Mouse (Mus musculus): Measurements from ENCODE around the gene Olfr1357. TPM values are rescaled to one million over a fixed set of nuclear protein-coding genes. Genes with fewer than 3 reads are reported as not detected.

Gene Olfr1357
- total and polyA plus RNA-seq, 2 experiments from 2014 or later = not detected

DNA sequence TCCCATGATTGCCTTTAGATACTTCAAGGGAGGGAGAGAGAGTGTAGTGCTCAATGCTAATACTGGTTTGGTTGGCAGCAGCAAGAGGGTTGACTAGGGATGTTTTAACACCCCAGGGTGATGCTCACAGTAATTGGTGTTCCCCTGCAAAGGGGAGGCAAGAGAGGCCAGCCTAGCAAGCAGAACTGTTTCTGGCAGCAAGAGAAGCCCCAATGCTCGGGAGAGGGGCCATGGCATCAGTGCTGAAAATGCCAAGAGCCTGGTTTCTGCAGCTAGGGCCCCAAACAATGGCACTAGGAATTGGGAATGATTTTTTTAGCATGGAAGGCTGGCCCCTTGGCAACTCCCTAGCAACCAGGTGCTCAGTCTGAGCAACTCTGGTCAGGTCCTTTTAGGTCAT, 32.9 kb downstream of the Olfr1357 start:
- H3K9ac ChIP-seq (replicated peaks; ENCODE audit: low read length) = no peak overlapping the region
- DNase-seq (ENCODE audit: low spot score) = no peak
- H3K4me3 ChIP-seq (ENCODE audit: low read length) = no peak overlapping the region
- 79% methylated on average over 1 of the region's 1 CpGs for WGBS
- H3K4me2 ChIP-seq (ENCODE audit: low read depth, low read length) = no peak overlapping the region
- peaks cover 43% of the 10 kb centered on the region for H3K36me3 ChIP-seq (ENCODE audit: insufficient read depth, low read length)
- no peaks in the 10 kb centered on the region for H3K9me3 ChIP-seq (ENCODE audit: low read length)
- H3K4me1 ChIP-seq (ENCODE audit: insufficient read depth, low read length) = no peaks in the 10 kb centered on the region
- no peaks in the 10 kb centered on the region for H3K27me3 ChIP-seq (ENCODE audit: insufficient read depth, low read length)
- TF ChIP-seq CTCF (IDR thresholded peaks at IDR 0.05; ENCODE audit: low read depth) = no peak
- ATAC-seq = no peak
- H3K27ac ChIP-seq = no peak overlapping the region

DNA sequence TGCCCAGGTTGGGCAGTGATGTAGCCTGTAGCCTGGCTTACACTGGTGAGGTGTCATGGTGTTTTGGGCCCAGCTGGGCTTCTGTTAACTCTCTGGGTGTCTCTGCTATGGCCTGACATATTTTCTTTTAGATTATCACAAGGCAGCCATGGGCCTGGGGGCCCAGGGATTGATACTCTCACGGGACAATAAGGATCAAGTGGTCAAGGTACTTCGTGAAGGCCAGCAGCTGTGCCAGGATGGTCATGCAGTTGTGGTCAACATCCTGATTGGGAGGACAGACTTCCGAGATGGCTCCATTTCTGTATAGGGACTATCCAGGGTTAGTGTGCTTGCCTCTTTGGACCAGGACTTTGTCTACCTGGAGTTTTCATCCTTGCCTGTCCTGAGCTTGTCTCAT, 33.9 kb downstream of the Olfr1357 start:
- ATAC-seq (no peak), DNase-seq (ENCODE audit: low spot score) (no peak)
- no peak for TF ChIP-seq CTCF (IDR thresholded peaks at IDR 0.05; ENCODE audit: low read depth)
- H3K9ac ChIP-seq (replicated peaks; ENCODE audit: low read length) = no peak overlapping the region
- WGBS = 74% methylated on average over 3 of the region's 3 CpGs
- H3K4me1 ChIP-seq (ENCODE audit: insufficient read depth, low read length) = no peaks in the 10 kb centered on the region
- peaks cover 52% of the 10 kb centered on the region for H3K36me3 ChIP-seq (ENCODE audit: insufficient read depth, low read length)
- no peak overlapping the region for H3K4me2 ChIP-seq (ENCODE audit: low read depth, low read length)
- no peaks in the 10 kb centered on the region for H3K27me3 ChIP-seq (ENCODE audit: insufficient read depth, low read length)
- H3K9me3 ChIP-seq (ENCODE audit: low read length) = no peaks in the 10 kb centered on the region
- H3K4me3 ChIP-seq (ENCODE audit: low read length) = no peak overlapping the region
- no peak overlapping the region for H3K27ac ChIP-seq

DNA sequence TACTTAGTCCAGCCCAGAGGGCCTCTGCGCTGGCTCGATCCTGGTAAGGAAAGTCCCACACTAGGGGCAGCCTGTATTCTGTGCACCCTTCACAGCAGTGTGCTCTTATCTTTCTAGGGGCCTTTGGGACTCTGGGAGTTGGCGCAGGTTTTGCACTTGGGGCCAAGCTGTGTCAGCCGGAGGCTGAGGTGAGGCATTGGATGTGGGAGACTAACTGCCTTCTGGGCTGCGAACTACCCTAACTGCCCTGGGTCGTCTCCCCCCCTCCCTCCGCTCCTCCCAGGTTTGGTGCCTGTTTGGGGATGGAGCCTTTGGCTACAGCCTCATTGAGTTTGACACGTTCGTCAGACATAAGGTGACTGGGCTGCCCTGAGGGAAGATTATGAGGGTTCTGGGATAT, 34.5 kb downstream of the Olfr1357 start:
- Histone ChIP-seq H3K27ac (no peak overlapping the region), H3K4me2 (ENCODE audit: low read depth, low read length) (no peak overlapping the region), H3K4me1 (ENCODE audit: insufficient read depth, low read length) (no peaks in the 10 kb centered on the region), H3K9ac (replicated peaks; ENCODE audit: low read length) (no peak overlapping the region), H3K4me3 (ENCODE audit: low read length) (no peak overlapping the region), H3K36me3 (ENCODE audit: insufficient read depth, low read length) (peaks cover 55% of the 10 kb centered on the region), H3K27me3 (ENCODE audit: insufficient read depth, low read length) (no peaks in the 10 kb centered on the region), H3K9me3 (ENCODE audit: low read length) (no peaks in the 10 kb centered on the region)
- DNase-seq (ENCODE audit: low spot score) = no peak
- WGBS = 77% methylated on average over 9 of the region's 9 CpGs
- no peak for TF ChIP-seq CTCF (IDR thresholded peaks at IDR 0.05; ENCODE audit: low read depth)
- ATAC-seq = no peak

DNA sequence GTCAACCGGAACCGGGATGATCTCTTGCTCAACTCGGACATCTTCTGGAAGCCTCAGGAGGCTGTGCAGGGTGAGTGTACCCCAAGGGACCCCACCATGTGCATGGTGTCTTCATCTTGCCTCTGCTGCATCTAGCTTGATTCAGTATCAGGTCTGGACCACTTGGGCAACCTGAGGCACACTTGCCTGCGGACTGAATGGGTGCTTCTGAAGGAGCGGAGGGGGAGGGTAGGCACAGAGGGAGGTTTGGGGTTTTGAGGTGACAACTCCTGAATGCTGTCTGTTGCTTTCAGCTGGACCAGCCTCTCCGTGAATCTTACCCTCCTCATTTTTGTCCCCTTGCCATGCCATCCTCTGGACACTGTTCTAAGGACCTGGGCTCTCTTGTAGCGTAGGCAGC, 36.8 kb downstream of the Olfr1357 start:
- Histone ChIP-seq H3K9me3 (ENCODE audit: low read length) (no peaks in the 10 kb centered on the region), H3K27me3 (ENCODE audit: insufficient read depth, low read length) (no peaks in the 10 kb centered on the region), H3K4me2 (ENCODE audit: low read depth, low read length) (no peak overlapping the region), H3K9ac (replicated peaks; ENCODE audit: low read length) (no peak overlapping the region), H3K4me3 (ENCODE audit: low read length) (no peak overlapping the region), H3K4me1 (ENCODE audit: insufficient read depth, low read length) (peaks cover under 1% of the 10 kb centered on the region; the same call in 1 of the 2 replicates), H3K36me3 (ENCODE audit: insufficient read depth, low read length) (peaks cover 55% of the 10 kb centered on the region), H3K27ac (no peak overlapping the region)
- no peak for DNase-seq (ENCODE audit: low spot score)
- ATAC-seq = no peak
- WGBS = 90% methylated on average over 7 of the region's 7 CpGs
- TF ChIP-seq CTCF (IDR thresholded peaks at IDR 0.05; ENCODE audit: low read depth) = no peak

DNA sequence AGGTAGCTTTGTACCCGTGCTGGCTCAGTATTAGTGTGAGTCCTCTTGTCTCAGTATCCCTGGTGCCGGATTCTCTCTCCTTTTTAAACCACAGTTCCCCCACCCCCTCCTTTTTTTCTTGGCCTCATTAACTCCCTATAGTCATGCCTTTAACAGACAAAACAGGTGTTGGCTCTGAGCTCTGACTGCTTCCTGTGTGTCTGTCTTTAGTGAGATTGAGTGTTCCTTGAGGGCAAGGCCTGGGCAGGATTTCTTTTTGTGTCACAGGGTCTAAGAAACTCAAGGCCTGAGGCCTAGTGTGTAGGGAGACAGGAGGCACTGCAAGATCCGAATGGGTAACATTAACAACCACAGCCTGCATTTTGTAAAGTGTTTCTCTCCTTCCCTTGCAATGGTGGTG, 39.7 kb downstream of the Olfr1357 start:
- H3K36me3 ChIP-seq (ENCODE audit: insufficient read depth, low read length) = peaks cover 32% of the 10 kb centered on the region
- no peaks in the 10 kb centered on the region for H3K9me3 ChIP-seq (ENCODE audit: low read length)
- WGBS = 65% methylated on average over 3 of the region's 3 CpGs
- H3K27me3 ChIP-seq (ENCODE audit: insufficient read depth, low read length) = no peaks in the 10 kb centered on the region
- H3K4me3 ChIP-seq (ENCODE audit: low read length) = no peak overlapping the region
- DNase-seq (ENCODE audit: low spot score) (no peak), ATAC-seq (no peak)
- no peak overlapping the region for H3K4me2 ChIP-seq (ENCODE audit: low read depth, low read length)
- no peak for TF ChIP-seq CTCF (IDR thresholded peaks at IDR 0.05; ENCODE audit: low read depth)
- no peak overlapping the region for H3K27ac ChIP-seq
- H3K4me1 ChIP-seq (ENCODE audit: insufficient read depth, low read length) = peaks cover 6% of the 10 kb centered on the region
- no peak overlapping the region for H3K9ac ChIP-seq (replicated peaks; ENCODE audit: low read length)

DNA sequence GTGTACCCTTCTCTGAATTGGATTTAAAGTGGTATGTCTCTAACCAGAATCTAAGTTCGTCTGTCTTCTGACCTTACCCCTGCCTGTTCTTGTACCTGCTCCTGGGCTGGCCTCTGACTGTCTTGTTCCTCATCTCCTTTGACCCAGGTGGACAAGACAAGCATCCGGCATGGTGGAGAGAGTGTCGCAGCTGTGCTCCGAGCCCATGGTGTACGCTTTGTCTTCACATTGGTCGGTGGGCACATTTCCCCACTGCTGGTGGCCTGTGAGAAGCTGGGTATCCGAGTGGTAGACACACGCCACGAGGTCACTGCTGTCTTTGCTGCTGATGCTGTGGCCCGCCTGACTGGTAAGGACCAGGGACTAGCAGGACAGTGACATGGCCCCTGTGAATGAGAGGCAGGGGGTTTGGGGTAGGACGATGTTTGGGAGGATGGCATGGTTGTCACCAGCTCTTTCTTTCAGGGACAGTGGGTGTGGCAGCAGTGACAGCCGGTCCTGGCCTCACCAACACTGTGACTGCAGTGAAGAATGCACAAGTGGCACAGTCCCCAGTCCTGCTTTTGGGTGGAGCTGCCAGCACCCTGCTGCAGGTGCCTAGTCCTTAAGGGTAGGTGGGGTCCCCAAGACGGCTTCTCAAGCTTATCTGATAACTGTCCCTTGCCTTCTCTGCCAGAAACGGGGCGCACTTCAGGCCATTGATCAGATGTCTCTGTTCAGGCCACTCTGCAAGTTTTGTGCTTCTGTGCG, 41.3 kb downstream of the Olfr1357 start:
- H3K4me1 ChIP-seq (ENCODE audit: insufficient read depth, low read length) = peaks cover 6% of the 10 kb centered on the region
- no peak overlapping the region for H3K4me2 ChIP-seq (ENCODE audit: low read depth, low read length)
- ATAC-seq (no peak), DNase-seq (ENCODE audit: low spot score) (no peak)
- H3K27me3 ChIP-seq (ENCODE audit: insufficient read depth, low read length) = no peaks in the 10 kb centered on the region
- 90% methylated on average over 16 of the region's 16 CpGs for WGBS
- H3K27ac ChIP-seq = no peak overlapping the region
- no peak overlapping the region for H3K9ac ChIP-seq (replicated peaks; ENCODE audit: low read length)
- H3K9me3 ChIP-seq (ENCODE audit: low read length) = no peaks in the 10 kb centered on the region
- peaks cover 21% of the 10 kb centered on the region; the same call in 1 of the 2 replicates for H3K36me3 ChIP-seq (ENCODE audit: insufficient read depth, low read length)
- no peak for TF ChIP-seq CTCF (IDR thresholded peaks at IDR 0.05; ENCODE audit: low read depth)
- no peak overlapping the region for H3K4me3 ChIP-seq (ENCODE audit: low read length)

DNA sequence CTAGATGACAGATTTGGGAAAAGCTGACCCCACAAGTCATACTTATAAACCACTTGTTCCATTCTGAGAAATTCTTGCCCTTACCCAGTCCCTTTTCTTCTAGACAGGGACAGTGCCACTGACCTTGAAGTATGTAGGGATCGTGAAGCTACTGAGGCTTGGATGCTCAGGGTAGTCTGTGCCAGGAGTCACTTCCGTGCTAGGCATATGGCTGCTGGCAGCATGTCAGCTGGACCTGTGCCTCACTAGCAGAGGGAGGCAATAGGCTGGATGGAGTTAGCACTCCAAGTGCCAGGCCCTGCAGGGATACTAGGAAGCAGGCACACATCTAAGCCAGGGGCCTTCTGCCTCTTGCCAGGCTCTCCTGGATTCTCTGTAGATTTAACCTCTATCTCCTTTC, 42.2 kb downstream of the Olfr1357 start:
- ATAC-seq = no peak
- Histone ChIP-seq H3K36me3 (ENCODE audit: insufficient read depth, low read length) (peaks cover 16% of the 10 kb centered on the region; the same call in 1 of the 2 replicates), H3K4me3 (ENCODE audit: low read length) (no peak overlapping the region), H3K27ac (peak overlapping the region; percentile 90), H3K9me3 (ENCODE audit: low read length) (no peaks in the 10 kb centered on the region), H3K9ac (replicated peaks; ENCODE audit: low read length) (0 out of 2 replicates have a peak overlapping the region, but pooled peaks have one; percentile 9), H3K4me1 (ENCODE audit: insufficient read depth, low read length) (peaks cover 6% of the 10 kb centered on the region), H3K4me2 (ENCODE audit: low read depth, low read length) (peak overlapping the region; percentile 85), H3K27me3 (ENCODE audit: insufficient read depth, low read length) (no peaks in the 10 kb centered on the region)
- no peak for TF ChIP-seq CTCF (IDR thresholded peaks at IDR 0.05; ENCODE audit: low read depth)
- 27% methylated on average over 2 of the region's 2 CpGs for WGBS
- DNase-seq (ENCODE audit: low spot score) = peak; percentile 83

Measured in hindbrain, postnatal 0 days (tissue).